Mouse (Mus musculus): ENCODE measurements around the gene Kifc1.
"Not testable (repeated sequence)": the region's sequence is repeated elsewhere in the genome, so short reads cannot be mapped to it uniquely, and the experiment has no call there.

Kifc1 gene

DNA sequence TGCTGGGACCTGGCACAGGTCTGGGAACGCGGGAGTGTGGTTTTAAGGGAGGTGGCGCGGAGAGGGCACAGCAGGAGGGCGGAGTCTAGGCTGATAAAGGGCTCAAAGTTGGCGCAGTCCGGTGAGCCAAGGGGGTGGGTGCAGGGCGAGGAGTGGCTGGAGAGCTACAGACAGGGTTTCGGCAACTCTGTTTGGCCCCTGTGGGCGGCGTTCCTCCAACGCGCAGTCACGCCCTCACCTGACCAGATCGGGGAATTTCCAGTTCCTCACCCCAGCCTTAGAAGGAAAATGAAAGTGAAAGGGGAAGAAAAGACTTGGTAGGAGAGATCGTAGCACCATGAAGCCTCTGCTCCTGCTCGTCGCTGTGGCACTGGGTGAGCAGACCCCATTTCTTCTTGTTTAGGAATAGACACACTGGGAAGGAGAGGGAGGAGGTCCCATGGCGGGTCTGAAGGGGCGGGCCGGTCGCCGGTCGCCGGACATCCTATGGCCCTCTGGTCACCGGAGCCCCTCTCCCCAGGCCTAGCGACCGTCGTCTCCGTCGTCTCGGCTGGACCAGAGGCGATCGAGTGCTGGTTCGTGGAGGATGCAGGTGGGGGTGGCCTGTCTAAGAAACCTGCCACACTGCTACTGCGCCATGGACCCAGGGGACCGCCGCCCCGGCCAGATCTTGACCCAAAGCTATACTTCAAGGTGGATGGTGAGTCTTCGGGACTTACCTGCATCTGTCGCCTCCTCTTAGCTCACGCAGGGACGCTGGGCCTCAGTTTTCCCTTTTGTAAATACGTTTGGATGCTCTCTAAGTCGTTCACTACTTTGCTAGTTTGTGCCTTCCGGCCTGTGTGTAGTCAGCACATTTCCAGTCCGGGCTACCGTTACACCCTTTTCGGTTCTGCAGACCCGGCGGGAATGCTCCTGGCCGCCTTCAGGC, 29.2 kb upstream of the Kifc1 start:
- DNase-seq (ENCODE audit: low read depth, low spot score), result no peak

DNA sequence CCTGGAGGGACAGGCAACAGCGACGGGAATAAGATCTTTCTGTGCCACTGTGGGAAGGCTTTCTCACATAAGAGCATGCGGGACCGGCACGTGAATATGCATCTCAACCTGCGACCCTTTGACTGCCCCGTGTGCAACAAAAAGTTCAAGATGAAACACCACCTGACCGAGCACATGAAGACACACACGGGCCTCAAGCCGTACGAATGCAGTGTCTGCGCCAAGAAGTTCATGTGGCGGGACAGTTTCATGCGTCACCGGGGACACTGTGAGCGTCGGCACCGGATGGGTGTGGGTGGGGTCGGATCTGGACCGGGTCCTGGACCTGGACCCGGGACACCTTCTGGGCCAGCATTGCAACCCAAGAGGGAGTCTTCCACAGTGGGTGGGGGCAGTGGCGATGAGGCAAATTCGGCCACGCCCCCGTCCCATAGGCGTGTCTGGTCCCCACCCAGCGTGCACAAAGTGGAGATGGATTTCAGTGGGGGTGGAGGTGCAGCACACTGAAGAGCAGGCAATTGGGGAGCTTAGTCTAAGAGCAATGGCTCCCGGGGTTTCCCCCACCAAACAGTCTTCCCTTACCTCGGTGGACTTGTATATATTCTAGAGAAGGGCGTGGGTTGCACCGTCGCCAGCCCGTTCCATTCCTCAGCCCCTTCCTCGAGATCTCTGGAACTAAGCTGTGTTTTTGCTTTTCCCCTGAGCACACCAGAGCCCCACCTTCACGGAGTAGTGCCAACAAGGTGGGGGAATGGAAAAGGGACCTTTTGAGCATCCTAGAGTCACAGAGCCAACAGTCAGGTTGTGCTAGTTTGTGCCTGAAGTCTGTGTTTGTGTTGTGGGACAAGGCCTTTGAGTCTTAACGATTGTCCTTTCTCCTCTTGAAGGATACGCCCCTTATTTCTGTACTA, 28.1 kb upstream of the Kifc1 start:
- no peak for DNase-seq (ENCODE audit: low read depth, low spot score)

DNA sequence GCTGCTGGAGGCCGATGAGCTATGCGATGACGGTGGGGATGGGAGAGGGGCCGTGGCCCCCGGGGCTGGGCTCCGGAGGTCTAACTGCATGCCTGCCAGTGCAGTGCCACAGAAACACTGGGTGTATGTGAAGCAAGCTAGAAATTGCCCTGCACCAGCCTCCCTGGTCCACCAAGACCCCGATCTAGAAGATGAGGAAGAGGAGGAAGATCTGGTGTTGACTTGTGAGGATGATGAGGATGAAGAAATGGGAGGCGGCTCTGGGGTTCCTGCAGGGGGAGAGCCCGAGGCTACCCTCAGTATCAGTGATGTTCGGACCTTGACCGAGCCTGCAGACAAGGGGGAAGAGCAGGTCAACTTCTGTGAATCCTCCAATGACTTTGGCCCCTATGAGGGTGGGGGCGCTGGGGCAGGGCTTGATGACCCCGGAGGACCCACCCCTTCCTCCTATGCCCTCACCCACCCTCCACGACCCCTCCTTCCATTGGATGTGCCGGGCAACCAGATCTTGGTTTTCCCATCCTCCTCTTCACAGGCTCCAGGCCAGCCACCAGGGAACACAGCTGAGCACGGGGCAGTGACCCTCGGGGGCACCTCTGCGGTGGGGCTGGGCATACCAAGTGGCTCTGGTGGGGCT, 27.3 kb upstream of the Kifc1 start:
- DNase-seq (ENCODE audit: low read depth, low spot score), result no peak

GRCm38 (mm10) chr17:33916847-33917655, 26.6 kb upstream of the Kifc1 start:
- DNase-seq (ENCODE audit: low read depth, low spot score), result no peak

GRCm38 (mm10) chr17:33916294-33916693, 25.8 kb upstream of the Kifc1 start:
- no peak for DNase-seq (ENCODE audit: low read depth, low spot score)

DNA sequence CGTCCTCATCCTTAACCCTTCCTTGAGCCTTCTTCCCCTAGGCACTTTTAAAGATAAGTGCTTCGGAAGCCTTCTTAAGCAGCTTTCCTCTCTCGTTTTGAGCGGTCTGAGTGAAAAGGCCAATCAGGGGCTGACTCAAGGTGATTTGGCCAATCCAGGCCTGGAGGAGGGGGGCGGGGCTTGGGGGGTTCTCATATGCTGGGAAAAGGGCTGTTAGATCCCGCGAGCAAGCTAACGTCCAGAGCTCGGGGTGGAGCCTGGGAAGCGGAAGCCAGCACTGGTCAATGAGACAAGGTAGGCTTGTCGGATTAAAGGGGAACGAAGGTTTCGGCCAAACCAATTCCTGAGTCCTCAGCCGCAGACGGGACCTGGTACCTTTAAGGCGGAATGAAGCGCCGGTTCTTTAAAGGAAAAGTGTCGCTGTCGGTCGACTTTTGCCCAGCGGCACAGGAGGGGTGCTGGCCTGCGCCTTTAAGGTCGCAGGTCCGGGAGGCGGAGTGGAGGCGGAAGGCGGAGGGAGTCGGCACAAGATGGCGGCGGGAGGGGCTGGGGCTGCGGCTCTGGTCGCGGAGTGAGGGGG, 25.3 kb upstream of the Kifc1 start, which contains the start of the genes Tapbp and Zbtb22:
Tapbp (plus strand) TSS at position 229 of the 580 bp plus-strand sequence.
Zbtb22 (plus strand) TSS at position 234 of the 580 bp plus-strand sequence.
- DNase-seq (ENCODE audit: low read depth, low spot score), result peak; percentile 96

- DNase-seq (ENCODE audit: low read depth, low spot score), result no peak
Observed at GRCm38 (mm10) chr17:33914969-33915391, 24.5 kb upstream of the Kifc1 start.

DNA sequence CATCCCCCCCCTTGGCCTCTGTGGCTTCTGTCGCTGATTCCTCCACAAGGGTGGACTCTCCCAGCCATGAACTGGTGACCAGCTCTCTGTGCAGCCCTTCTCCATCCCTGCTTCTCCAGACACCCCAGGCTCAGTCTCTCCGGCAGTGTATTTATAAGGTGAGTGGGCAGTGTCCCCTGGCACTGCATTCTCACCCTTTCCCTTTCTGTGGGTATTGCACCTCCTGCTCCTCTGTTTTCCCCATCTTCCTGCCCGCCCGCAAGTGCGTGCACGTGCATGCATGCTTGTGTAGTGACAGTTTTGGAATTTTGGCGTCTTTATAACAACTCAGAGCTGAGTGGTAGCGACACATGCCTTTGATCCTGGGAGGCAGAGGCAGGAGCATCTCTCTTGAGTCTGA, 23.4 kb upstream of the Kifc1 start:
- no peak for DNase-seq (ENCODE audit: low read depth, low spot score)

DNA sequence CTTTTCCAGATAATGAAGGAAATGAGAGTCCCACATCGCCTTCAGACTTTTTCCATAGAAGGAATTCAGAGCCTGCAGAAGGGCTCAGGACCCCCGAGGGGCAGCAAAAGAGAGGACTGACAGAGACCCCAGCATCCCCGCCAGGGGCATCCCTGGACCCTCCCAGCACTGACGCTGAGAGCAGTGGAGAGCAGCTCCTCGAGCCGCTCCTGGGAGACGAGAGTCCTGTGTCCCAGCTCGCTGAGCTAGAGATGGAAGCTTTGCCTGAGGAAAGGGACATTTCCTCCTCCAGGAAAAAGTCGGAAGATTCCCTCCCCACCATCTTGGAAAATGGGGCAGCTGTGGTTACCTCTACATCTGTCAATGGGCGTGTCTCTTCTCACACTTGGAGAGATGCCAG, 22.8 kb upstream of the Kifc1 start:
- no peak for DNase-seq (ENCODE audit: low read depth, low spot score)

GRCm38 (mm10) chr17:33911813-33912414, 21.5 kb upstream of the Kifc1 start:
- no peak for DNase-seq (ENCODE audit: low read depth, low spot score)

GRCm38 (mm10) chr17:33911052-33911812, 20.8 kb upstream of the Kifc1 start:
- no peak for DNase-seq (ENCODE audit: low read depth, low spot score)

DNA sequence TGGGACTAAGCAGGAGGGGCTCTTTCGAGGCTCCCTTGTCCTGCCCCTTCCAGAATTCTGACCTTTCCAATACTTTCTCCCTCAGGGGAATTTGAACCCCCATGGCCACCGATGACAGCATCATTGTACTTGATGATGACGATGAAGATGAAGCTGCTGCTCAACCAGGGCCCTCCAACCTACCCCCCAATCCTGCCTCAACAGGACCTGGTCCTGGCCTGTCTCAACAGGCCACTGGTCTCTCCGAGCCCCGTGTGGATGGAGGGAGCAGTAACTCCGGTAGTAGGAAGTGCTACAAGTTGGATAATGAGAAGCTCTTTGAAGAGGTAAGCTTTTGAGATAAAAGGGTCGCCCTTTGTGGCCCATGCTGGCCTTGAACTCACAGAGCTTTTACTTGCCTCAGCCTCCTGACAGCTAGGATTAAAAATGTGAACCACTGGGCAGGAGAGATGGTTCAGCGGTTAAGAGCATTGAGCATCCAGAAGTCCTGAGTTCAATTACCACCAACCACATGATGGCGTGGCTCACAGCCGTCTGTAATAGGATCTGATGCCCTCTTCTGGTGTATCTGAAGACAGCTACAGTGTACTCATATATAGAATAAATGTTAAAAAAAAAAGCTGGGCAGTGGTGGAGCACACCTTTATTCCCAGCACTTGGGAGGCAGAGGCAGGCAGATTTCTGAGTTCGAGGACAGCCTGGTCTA, 20.0 kb upstream of the Kifc1 start:
- no peak for DNase-seq (ENCODE audit: low read depth, low spot score)

GRCm38 (mm10) chr17:33909869-33910250, 19.4 kb upstream of the Kifc1 start:
- no peak for DNase-seq (ENCODE audit: low read depth, low spot score)

DNA sequence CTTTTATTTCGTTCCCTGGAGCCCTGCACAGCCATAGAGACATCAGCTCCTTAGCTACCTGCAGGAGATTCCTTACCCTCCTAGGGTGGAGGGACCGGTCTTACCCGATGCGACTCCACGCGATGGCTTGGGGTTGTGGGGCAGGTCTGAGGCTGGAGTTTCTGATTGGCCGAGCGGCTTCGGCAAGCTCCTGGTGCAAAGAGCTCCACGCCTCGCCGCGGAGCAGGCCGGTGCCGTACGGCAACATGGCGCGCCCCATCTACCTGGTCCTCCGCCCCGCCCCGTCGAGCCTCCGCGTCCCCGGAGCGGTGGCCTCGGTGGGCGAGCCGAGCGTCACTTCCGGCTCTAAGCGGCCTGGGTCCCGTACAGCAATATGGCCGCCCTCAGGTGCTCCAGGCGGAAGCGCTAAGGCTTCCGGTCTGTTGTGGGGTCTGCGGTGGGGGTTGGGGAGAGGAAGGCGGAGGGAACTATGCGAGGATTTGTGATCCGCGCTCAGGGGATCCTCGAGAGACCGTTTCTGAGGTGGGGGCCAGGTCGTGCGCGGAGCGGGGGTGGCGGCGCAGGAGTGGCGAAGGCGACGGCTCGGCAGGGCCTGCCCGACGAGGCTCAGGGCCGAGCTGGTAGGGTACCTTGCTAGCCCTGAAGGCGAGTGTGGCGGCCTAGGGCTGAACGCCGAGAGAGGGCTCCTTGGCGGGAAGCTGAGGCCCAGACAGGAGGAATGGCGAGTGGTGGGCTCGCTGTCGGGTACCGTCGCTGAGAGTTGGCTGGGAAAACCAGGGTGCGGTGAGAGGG, 18.8 kb upstream of the Kifc1 start, which contains the start of gene Daxx:
Daxx (plus strand) TSS at position 338 of the 792 bp plus-strand sequence.
- peak; percentile 97 for DNase-seq (ENCODE audit: low read depth, low spot score)

GRCm38 (mm10) chr17:33908331-33909076, 18.0 kb upstream of the Kifc1 start:
- DNase-seq (ENCODE audit: low read depth, low spot score), result no peak

DNA sequence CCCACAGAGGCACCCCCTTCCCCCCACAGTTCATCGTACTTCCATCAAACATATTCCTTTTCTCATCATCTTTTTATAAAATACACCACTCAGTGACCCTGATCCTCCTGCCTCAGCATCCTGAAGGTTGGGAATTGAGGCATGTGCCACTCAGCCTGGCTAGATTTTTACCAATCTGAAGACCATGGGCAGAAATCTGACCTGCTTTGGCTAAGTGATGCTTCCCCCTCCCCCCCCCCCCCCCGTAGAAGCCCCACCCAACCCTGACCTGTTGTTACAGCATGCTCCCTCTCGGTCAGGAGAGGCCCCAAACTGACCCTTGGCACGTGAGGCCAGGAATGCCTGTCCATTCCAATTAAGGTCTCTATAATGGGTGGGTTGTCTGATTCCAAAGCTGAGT, 14.4 kb upstream of the Kifc1 start, which contains the start of gene Platr17:
Platr17 (plus strand) TSS at position 301 of the 400 bp plus-strand sequence.
- DNase-seq (ENCODE audit: low read depth, low spot score), result not testable (repeated sequence)
